Mouse (Mus musculus): ENCODE results near the gene Prop1.

DNA sequence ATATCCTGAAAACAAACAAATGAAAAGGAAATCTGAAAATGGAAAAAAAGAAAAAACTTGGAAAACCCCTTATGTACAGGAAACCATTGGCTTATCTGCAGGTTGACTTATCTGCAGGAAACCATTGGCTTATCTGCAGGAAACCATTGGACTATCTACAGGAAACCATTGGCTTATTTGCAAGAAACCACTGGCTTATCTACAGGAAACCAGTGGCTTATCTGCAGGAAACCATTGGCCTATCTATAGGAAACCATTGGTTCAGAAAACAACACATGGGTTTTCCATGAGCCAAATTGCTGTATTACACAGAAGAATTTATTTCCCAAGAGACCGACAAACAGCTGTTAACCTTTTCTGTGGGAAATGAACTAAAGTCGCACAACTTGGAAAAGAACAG lies 11.3 kb upstream of the Prop1 start:
- TF ChIP-seq POLR2A (IDR thresholded peaks at IDR 0.05; ENCODE audit: control insufficient read depth in 1 of 2, insufficient read depth in 1 of 2, low read depth in 1 of 2, low read length in 2 of 2, poor library complexity in 1 of 2) = no peak
- peak; percentile 13 to 48; a peak in 1 of 4 replicates for TF ChIP-seq EP300 (IDR thresholded peaks at IDR 0.05; ENCODE audit: low read depth in 1 of 2, low read length in 2 of 2)
- TF ChIP-seq ZKSCAN1 (IDR thresholded peaks at IDR 0.05; ENCODE audit: low read depth, low read length) = no peak
- TF ChIP-seq USF2 (IDR thresholded peaks at IDR 0.05; ENCODE audit: borderline replicate concordance in 1 of 2, insufficient read depth in 1 of 2, low read depth in 1 of 2, low read length in 2 of 2) = no peak
- no peak for TF ChIP-seq CTCF (IDR thresholded peaks at IDR 0.05 in 2 of 3, conservative IDR thresholded peaks at IDR 0.05 in 1 of 3; ENCODE audit: control insufficient read depth in 1 of 3, insufficient read depth in 1 of 3, low read depth in 2 of 3, low read length in 3 of 3, poor library complexity in 1 of 3, severe bottlenecking in 1 of 3)
- no peak for TF ChIP-seq POLR2AphosphoS2 (IDR thresholded peaks at IDR 0.05; ENCODE audit: low read length)
- TF ChIP-seq HCFC1 (IDR thresholded peaks at IDR 0.05; ENCODE audit: low read depth, low read length) = no peak
- no peak for TF ChIP-seq NELFE (IDR thresholded peaks at IDR 0.05; ENCODE audit: low read depth, low read length)
